Mouse (Mus musculus): Measurements from ENCODE around the gene Ppp1r14b.
"Not testable (repeated sequence)": the region's sequence is repeated elsewhere in the genome, so short reads cannot be mapped to it uniquely, and the experiment has no call there.

Ppp1r14b gene

GRCm38 (mm10) chr19:6985300-6985699 is 10.5 kb downstream of the Ppp1r14b start:
- Histone ChIP-seq H3K27me3 (ENCODE audit: insufficient read depth, low read length) (no peaks in the 10 kb centered on the region), H3K4me3 (replicated peaks; ENCODE audit: low read length) (peak overlapping the region; percentile 86), H3K9me3 (ENCODE audit: low read length) (no peaks in the 10 kb centered on the region), H3K36me3 (ENCODE audit: insufficient read depth, low read length) (peaks cover 57% of the 10 kb centered on the region), H3K4me1 (replicated peaks; ENCODE audit: low read depth, low read length) (peaks cover 77% of the 10 kb centered on the region)
- TF ChIP-seq CTCF (conservative IDR thresholded peaks at IDR 0.05; ENCODE audit: low read length) (no peak), NANOG (IDR thresholded peaks at IDR 0.05; ENCODE audit: borderline replicate concordance, low read length) (no peak), POU5F1 (IDR thresholded peaks at IDR 0.05; ENCODE audit: borderline replicate concordance, low read length) (no peak)

GRCm38 (mm10) chr19:6985951-6986708 is 11.4 kb downstream of the Ppp1r14b start:
- H3K4me1 ChIP-seq (replicated peaks; ENCODE audit: low read depth, low read length), result peaks cover 82% of the 10 kb centered on the region

GRCm38 (mm10) chr19:6987061-6987903 is 12.5 kb downstream of the Ppp1r14b start, which contains the start of gene Vegfb:
Vegfb (minus strand) TSS chr19:6987651.
- Histone ChIP-seq H3K27me3 (ENCODE audit: insufficient read depth, low read length) (no peaks in the 10 kb centered on the region), H3K4me3 (replicated peaks; ENCODE audit: low read length) (peak within 1 kb of the TSS; percentile 86), H3K36me3 (ENCODE audit: insufficient read depth, low read length) (peaks cover 47% of the 10 kb centered on the region), H3K9me3 (ENCODE audit: low read length) (no peaks in the 10 kb centered on the region), H3K4me1 (replicated peaks; ENCODE audit: low read depth, low read length) (peaks cover 83% of the 10 kb centered on the region)
- TF ChIP-seq CTCF (conservative IDR thresholded peaks at IDR 0.05; ENCODE audit: low read length) (no peak), NANOG (IDR thresholded peaks at IDR 0.05; ENCODE audit: borderline replicate concordance, low read length) (no peak), POU5F1 (IDR thresholded peaks at IDR 0.05; ENCODE audit: borderline replicate concordance, low read length) (no peak)

More at GRCm38 (mm10) chr19:6985951-6986708, 11.4 kb downstream of the Ppp1r14b start:
- TF ChIP-seq POU5F1 (IDR thresholded peaks at IDR 0.05; ENCODE audit: borderline replicate concordance, low read length), result no peak
- TF ChIP-seq NANOG (IDR thresholded peaks at IDR 0.05; ENCODE audit: borderline replicate concordance, low read length), result no peak
- TF ChIP-seq CTCF (conservative IDR thresholded peaks at IDR 0.05; ENCODE audit: low read length), result no peak
- Histone ChIP-seq H3K27me3 (ENCODE audit: insufficient read depth, low read length) (no peaks in the 10 kb centered on the region), H3K9me3 (ENCODE audit: low read length) (no peaks in the 10 kb centered on the region), H3K4me3 (replicated peaks; ENCODE audit: low read length) (peak overlapping the region; percentile 86), H3K36me3 (ENCODE audit: insufficient read depth, low read length) (peaks cover 57% of the 10 kb centered on the region)

- Histone ChIP-seq H3K4me1 (replicated peaks; ENCODE audit: low read depth, low read length) (peaks cover 82% of the 10 kb centered on the region), H3K27me3 (ENCODE audit: insufficient read depth, low read length) (no peaks in the 10 kb centered on the region), H3K36me3 (ENCODE audit: insufficient read depth, low read length) (peaks cover 41% of the 10 kb centered on the region), H3K4me3 (replicated peaks; ENCODE audit: low read length) (peak overlapping the region; percentile 86), H3K9me3 (ENCODE audit: low read length) (no peaks in the 10 kb centered on the region)
- TF ChIP-seq POU5F1 (IDR thresholded peaks at IDR 0.05; ENCODE audit: borderline replicate concordance, low read length) (no peak), NANOG (IDR thresholded peaks at IDR 0.05; ENCODE audit: borderline replicate concordance, low read length) (no peak), CTCF (conservative IDR thresholded peaks at IDR 0.05; ENCODE audit: low read length) (no peak)
These were observed 13.1 kb downstream of the Ppp1r14b start for GRCm38 (mm10) chr19:6987904-6988285.

- no peak for TF ChIP-seq CTCF (conservative IDR thresholded peaks at IDR 0.05; ENCODE audit: low read length)
- no peak for TF ChIP-seq POU5F1 (IDR thresholded peaks at IDR 0.05; ENCODE audit: borderline replicate concordance, low read length)
- no peak for TF ChIP-seq NANOG (IDR thresholded peaks at IDR 0.05; ENCODE audit: borderline replicate concordance, low read length)
- H3K4me1 ChIP-seq (replicated peaks; ENCODE audit: low read depth, low read length), result peaks cover 82% of the 10 kb centered on the region
- H3K36me3 ChIP-seq (ENCODE audit: insufficient read depth, low read length), result peaks cover 29% of the 10 kb centered on the region
- H3K9me3 ChIP-seq (ENCODE audit: low read length), result no peaks in the 10 kb centered on the region
- peak overlapping the region; percentile 32; the same call in 1 of the 2 replicates for H3K4me3 ChIP-seq (replicated peaks; ENCODE audit: low read length)
- H3K27me3 ChIP-seq (ENCODE audit: insufficient read depth, low read length), result no peaks in the 10 kb centered on the region
These were observed 14.5 kb downstream of the Ppp1r14b start for GRCm38 (mm10) chr19:6989251-6989650.

GRCm38 (mm10) chr19:6990712-6991111 is 15.9 kb downstream of the Ppp1r14b start:
- no peak overlapping the region for H3K4me3 ChIP-seq (replicated peaks; ENCODE audit: low read length)
- H3K4me1 ChIP-seq (replicated peaks; ENCODE audit: low read depth, low read length), result peaks cover 82% of the 10 kb centered on the region
- peaks cover 15% of the 10 kb centered on the region for H3K36me3 ChIP-seq (ENCODE audit: insufficient read depth, low read length)
- H3K27me3 ChIP-seq (ENCODE audit: insufficient read depth, low read length), result no peaks in the 10 kb centered on the region
- no peaks in the 10 kb centered on the region for H3K9me3 ChIP-seq (ENCODE audit: low read length)
- TF ChIP-seq CTCF (conservative IDR thresholded peaks at IDR 0.05; ENCODE audit: low read length), result no peak
- TF ChIP-seq NANOG (IDR thresholded peaks at IDR 0.05; ENCODE audit: borderline replicate concordance, low read length), result no peak
- no peak for TF ChIP-seq POU5F1 (IDR thresholded peaks at IDR 0.05; ENCODE audit: borderline replicate concordance, low read length)

- H3K27me3 ChIP-seq (ENCODE audit: insufficient read depth, low read length); H3K4me3 ChIP-seq (replicated peaks; ENCODE audit: low read length); H3K9me3 ChIP-seq (ENCODE audit: low read length): not testable (repeated sequence)
- Histone ChIP-seq H3K36me3 (ENCODE audit: insufficient read depth, low read length) (peaks cover 10% of the 10 kb centered on the region), H3K4me1 (replicated peaks; ENCODE audit: low read depth, low read length) (peaks cover 79% of the 10 kb centered on the region)
These were observed 16.4 kb downstream of the Ppp1r14b start for GRCm38 (mm10) chr19:6991166-6991565.

- H3K9me3 ChIP-seq (ENCODE audit: low read length), result no peaks in the 10 kb centered on the region
- peak within 1 kb of the TSS; percentile 83 for H3K4me3 ChIP-seq (replicated peaks; ENCODE audit: low read length)
- peaks cover 7% of the 10 kb centered on the region; the same call in 1 of the 2 replicates for H3K36me3 ChIP-seq (ENCODE audit: insufficient read depth, low read length)
- TF ChIP-seq POU5F1 (IDR thresholded peaks at IDR 0.05; ENCODE audit: borderline replicate concordance, low read length) (no peak), NANOG (IDR thresholded peaks at IDR 0.05; ENCODE audit: borderline replicate concordance, low read length) (no peak), CTCF (conservative IDR thresholded peaks at IDR 0.05; ENCODE audit: low read length) (no peak)
- H3K27me3 ChIP-seq (ENCODE audit: insufficient read depth, low read length), result no peaks in the 10 kb centered on the region
- H3K4me1 ChIP-seq (replicated peaks; ENCODE audit: low read depth, low read length), result peaks cover 81% of the 10 kb centered on the region
These were observed 17.5 kb downstream of the Ppp1r14b start, which contains the start of gene Dnajc4 for GRCm38 (mm10) chr19:6992011-6992858. Dnajc4 (minus strand) TSS chr19:6992572.
